ENCODE assay signal across 15 mouse cellular contexts in the genomic region with DNA sequence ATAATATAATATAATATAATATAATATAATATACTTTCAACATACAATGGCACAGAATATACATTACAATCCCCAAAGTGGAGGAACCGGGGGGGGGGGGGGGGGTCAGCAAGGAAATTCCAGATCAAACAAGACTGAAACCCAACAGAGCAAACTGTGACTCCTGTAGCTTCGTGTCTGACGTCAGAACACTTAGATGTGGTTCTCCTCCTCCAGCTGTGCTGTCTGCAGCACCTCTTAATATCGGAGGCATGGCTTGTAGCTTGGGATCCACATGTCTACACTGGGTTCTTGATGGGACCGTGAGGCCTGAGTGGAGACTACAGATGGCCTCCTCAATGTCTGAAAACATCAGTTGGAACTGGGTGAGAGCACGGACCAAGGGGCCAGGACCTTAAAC.
"Had no signal": no experiment of that assay in that cellular context is flagged by ENCODE, and none has a peak within 500 bp of the region (broad histone marks: within the 10 kb centered on the region; RNA-seq: fewer than 3 reads in every experiment).

No protein-coding gene starts in this region.

- ATAC-seq: liver, embryonic 12.5 days; liver, postnatal 0 days; lung, postnatal 0 days; midbrain, embryonic 13.5 days; midbrain, embryonic 15.5 days; midbrain, embryonic 16.5 days had no signal

- DNase-seq: left cerebral cortex, postnatal 4 days; liver, embryonic 13.5 days; liver, postnatal 0 days; lung, adult 18-20 months; lung, adult 2 months; lung, embryonic 14.5 days; lung, postnatal 10 days; lung, postnatal 14 days; lung, postnatal 36 days; midbrain, embryonic 14.5 days had no signal
